Mouse (Mus musculus) splenic B cell, adult 2 months (primary cell): Measurements from ENCODE around the gene Enkd1.

Source experiments
- DNase-seq: peaks from one replicate; pipeline ENCODE4 v3.0.0-alpha.2; 2011; ENCODE audit warnings: low read depth, low spot score
- H3K27me3 ChIP-seq: 2 replicates; pipeline ENCODE4 v1.6.1; 2012; ENCODE audit warnings: mild to moderate bottlenecking, low read length, moderate library complexity, mixed read lengths; ENCODE audit not compliant: control insufficient read depth, poor library complexity, insufficient read depth, severe bottlenecking
- H3K36me3 ChIP-seq: 2 replicates; pipeline ENCODE4 v1.6.1; 2012; ENCODE audit warnings: mild to moderate bottlenecking, low read length, moderate library complexity, mixed read lengths; ENCODE audit not compliant: control insufficient read depth, poor library complexity, insufficient read depth, severe bottlenecking

Enkd1 gene

GRCm38 (mm10) chr8:105709317-105709716, 1.3 kb upstream of the Enkd1 start:
- Histone ChIP-seq H3K27me3 (no peaks in the 10 kb centered on the region), H3K36me3 (no peaks in the 10 kb centered on the region)
- DNase-seq: no peak

- Histone ChIP-seq H3K27me3 (no peaks in the 10 kb centered on the region), H3K36me3 (no peaks in the 10 kb centered on the region)
- DNase-seq: no peak
Measured at GRCm38 (mm10) chr8:105708675-105709074, 665 bp upstream of the Enkd1 start.

GRCm38 (mm10) chr8:105706426-105706825, 1.6 kb downstream of the Enkd1 start:
- DNase-seq: no peak
- Histone ChIP-seq H3K27me3 (no peaks in the 10 kb centered on the region), H3K36me3 (no peaks in the 10 kb centered on the region)

- no peaks in the 10 kb centered on the region for H3K27me3 ChIP-seq
- DNase-seq: no peak
- no peaks in the 10 kb centered on the region for H3K36me3 ChIP-seq
Measured at GRCm38 (mm10) chr8:105704955-105705354, 3.1 kb downstream of the Enkd1 start.

- no peaks in the 10 kb centered on the region; the same call in 1 of the 2 replicates for H3K36me3 ChIP-seq
- H3K27me3 ChIP-seq: no peaks in the 10 kb centered on the region
- DNase-seq: no peak
Measured at GRCm38 (mm10) chr8:105704146-105704812, 3.7 kb downstream of the Enkd1 start.

- H3K27me3 ChIP-seq: no peaks in the 10 kb centered on the region
- peaks cover 4% of the 10 kb centered on the region for H3K36me3 ChIP-seq
- no peak for DNase-seq
Measured at GRCm38 (mm10) chr8:105702731-105703415, 5.1 kb downstream of the Enkd1 start.

GRCm38 (mm10) chr8:105702001-105702401, 6.0 kb downstream of the Enkd1 start:
- Histone ChIP-seq H3K27me3 (no peaks in the 10 kb centered on the region), H3K36me3 (peaks cover 6% of the 10 kb centered on the region)
- DNase-seq: no peak

GRCm38 (mm10) chr8:105700966-105701824, 6.8 kb downstream of the Enkd1 start, which contains the start of the genes Acd and Pard6a:
TSS of gene Acd (minus strand) at chr8:105701102.
TSS of gene Pard6a (plus strand) at chr8:105701148.
- Histone ChIP-seq H3K27me3 (no peaks in the 10 kb centered on the region), H3K36me3 (peaks cover 11% of the 10 kb centered on the region)
- peak; percentile 97 for DNase-seq

GRCm38 (mm10) chr8:105700566-105700965, 7.4 kb downstream of the Enkd1 start:
- no peaks in the 10 kb centered on the region for H3K27me3 ChIP-seq
- DNase-seq: peak; percentile 90
- H3K36me3 ChIP-seq: peaks cover 12% of the 10 kb centered on the region

- peak; percentile 36 for DNase-seq
- H3K36me3 ChIP-seq: peaks cover 13% of the 10 kb centered on the region
- no peaks in the 10 kb centered on the region for H3K27me3 ChIP-seq
Measured at GRCm38 (mm10) chr8:105699488-105700215, 8.4 kb downstream of the Enkd1 start.

- Histone ChIP-seq H3K36me3 (peaks cover 17% of the 10 kb centered on the region), H3K27me3 (no peaks in the 10 kb centered on the region)
- DNase-seq: no peak
Measured at GRCm38 (mm10) chr8:105698734-105699133, 9.3 kb downstream of the Enkd1 start.

GRCm38 (mm10) chr8:105697196-105697780, 10.7 kb downstream of the Enkd1 start:
- peaks cover 22% of the 10 kb centered on the region for H3K36me3 ChIP-seq
- DNase-seq: no peak
- H3K27me3 ChIP-seq: no peaks in the 10 kb centered on the region

GRCm38 (mm10) chr8:105695080-105695780, 12.8 kb downstream of the Enkd1 start:
- no peaks in the 10 kb centered on the region; the same call in 1 of the 2 replicates for H3K27me3 ChIP-seq
- DNase-seq: no peak
- H3K36me3 ChIP-seq: peaks cover 28% of the 10 kb centered on the region
